Mouse (Mus musculus): ENCODE measurements around the gene Brdt.
"Not testable (repeated sequence)": the region's sequence is repeated elsewhere in the genome, so short reads cannot be mapped to it uniquely, and the experiment has no call there.

Gene Brdt

DNA sequence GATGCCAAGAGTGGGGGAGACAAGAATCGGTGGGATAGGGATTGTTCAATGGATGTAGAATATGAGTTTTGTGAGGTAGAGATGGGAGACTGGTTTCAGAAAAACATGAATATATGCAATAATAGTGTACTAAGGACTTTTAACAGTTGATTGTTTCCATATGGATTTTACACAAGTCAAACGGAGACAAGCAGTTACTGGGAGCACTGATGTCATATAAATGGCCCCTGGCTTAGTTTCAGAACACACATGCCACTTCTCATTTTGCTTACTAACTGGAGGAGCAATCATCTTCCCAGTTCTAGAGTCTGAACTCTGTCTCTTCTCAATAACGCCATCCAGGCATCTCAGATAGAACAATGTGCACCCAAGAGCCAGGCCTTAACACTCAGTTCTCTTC lies 9.4 kb downstream of the Brdt start:
- DNase-seq: no peak

DNA sequence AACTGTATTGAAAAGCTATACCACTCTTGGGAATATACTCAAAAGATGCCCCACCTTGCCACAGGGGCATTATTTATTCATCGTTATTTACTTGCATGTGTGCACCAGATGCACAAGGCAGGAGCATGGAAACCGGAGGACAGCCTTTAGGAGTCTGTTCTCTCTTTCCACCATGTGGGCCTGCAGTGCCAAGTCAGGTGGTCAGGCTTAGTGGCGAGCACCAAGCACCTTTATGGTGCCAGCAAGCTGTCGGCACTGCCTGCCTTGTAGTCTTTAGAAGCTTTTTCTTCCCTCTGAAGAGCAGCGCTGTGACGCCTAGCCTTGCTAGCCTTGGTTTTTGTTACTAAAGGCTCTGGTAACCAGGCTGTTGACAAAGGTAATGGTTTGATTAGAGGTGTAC lies 11.9 kb downstream of the Brdt start:
- peak; percentile 44 to 67 for DNase-seq

DNA sequence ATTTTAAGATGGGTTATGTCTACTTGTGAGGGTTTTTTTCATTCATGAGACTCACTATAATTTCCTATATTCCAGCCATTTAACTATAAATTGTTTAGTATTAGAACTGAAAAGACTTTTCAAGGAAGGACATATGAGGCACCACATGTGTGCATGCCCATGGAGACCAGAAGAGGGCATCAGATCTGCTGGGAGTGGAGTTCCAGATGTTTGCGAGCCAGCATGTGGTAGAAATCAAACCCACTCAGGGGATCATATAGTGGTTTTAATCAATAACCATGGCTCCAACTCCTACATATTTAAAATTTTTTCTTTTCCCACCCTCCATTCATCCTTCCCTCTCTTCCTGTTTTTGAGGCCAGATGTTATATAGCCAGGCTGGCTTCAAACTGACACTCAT lies 15.3 kb downstream of the Brdt start:
- DNase-seq: no peak

DNA sequence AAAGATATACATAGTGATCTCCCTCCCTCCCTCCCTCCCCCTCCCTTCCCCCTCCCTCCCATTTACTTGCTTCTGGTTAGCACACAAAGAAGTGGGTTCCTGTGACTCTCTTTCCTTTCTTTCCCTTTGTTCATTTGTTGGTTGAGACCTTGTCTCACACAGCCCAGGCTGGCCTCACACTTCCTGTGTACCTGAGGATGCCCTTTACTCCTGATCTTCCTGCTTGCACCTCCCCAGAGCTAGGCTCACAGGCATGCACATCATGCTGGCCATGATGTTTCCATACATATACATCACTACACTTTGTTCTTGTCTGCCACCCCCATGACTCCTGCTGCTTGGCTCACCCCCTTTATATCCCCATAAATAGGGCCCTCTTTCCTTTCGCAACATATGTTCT lies 21.6 kb downstream of the Brdt start:
- DNase-seq: no peak

DNA sequence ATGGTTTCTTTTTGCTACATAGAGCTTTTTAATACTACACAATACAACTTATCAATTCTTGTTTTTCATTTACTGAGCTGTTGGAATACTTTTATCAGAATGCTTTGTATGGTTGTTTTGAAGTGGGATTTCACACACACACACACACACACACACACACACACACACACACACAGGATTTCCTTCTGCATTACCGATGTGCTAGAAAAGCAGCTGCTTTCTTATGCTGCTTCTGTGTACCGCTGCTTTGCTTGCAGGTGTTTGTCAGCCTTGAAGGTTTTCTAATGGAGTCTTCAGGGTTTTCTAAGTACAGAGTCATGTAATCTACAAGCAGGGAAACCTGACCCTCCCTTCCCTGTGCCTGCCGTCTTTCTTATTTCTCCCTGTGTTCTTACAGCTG lies 23.0 kb downstream of the Brdt start:
- no peak for DNase-seq

DNA sequence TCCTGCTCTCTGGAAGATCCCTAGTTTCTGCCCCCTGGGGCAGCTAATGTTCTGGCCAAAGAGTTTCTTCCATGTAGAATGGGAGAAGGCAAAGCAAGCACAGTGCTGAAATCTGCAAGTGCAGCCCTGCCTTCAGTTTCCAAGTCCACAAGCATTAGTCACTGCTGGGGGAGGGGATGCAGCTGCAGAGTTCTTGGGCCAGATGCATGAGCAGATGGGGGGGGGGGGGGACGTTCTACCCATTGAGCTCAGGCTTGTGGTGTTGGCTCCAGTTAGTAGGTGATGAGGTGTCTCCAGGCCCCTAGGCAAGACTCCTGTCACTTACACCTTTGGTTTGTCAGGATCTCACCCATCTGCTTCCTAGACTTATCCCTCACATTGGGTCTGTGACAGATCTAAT lies 24.8 kb downstream of the Brdt start:
- DNase-seq: no peak

DNA sequence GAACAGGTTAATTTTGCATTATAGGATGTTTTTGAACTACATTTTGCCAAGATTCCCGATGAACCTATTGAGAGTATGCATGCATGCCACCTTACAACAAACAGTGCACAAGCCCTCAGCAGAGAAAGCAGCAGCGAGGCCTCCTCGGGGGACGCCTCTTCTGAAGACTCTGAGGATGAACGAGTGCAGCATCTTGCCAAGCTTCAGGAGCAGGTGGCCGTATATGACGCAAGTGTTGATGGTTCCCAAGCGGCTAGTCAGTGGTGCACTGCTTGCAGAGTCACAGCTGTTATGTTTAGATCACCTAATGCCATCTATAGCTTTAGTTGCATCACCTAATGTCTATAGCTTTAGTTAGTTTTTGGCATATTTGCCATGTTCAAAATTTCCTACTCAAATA lies 26.8 kb downstream of the Brdt start:
- no peak for DNase-seq

DNA sequence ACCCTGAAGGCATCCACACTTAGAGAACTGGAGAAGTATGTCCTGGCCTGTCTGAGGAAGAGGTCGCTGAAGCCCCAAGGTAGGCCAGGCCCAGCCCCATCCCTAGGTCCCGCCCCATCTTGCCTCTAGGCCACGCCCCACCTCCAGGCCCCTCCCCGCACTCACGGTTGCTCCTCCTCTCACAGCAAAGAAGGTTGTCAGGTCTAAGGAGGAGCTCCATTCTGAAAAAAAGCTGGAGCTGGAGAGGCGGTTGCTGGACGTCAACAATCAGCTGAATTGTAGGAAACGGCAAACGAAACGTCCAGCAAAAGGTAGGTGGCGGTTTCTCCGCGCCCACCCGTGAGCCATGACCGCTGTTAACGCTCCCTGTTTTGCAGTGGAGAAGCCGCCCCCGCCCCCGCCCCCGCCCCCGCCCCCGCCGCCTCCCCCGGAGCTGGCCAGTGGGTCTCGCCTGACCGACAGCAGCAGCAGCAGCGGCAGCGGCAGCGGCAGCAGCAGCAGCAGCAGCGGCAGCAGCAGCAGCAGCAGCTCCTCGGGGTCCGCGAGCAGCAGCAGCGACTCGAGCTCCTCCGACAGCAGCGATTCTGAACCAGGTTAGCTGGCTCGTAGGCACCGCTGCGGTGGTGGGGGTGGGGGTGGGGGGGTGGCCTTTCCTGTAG lies 28.6 kb downstream of the Brdt start:
- peak; percentile 89 to 90 for DNase-seq

DNA sequence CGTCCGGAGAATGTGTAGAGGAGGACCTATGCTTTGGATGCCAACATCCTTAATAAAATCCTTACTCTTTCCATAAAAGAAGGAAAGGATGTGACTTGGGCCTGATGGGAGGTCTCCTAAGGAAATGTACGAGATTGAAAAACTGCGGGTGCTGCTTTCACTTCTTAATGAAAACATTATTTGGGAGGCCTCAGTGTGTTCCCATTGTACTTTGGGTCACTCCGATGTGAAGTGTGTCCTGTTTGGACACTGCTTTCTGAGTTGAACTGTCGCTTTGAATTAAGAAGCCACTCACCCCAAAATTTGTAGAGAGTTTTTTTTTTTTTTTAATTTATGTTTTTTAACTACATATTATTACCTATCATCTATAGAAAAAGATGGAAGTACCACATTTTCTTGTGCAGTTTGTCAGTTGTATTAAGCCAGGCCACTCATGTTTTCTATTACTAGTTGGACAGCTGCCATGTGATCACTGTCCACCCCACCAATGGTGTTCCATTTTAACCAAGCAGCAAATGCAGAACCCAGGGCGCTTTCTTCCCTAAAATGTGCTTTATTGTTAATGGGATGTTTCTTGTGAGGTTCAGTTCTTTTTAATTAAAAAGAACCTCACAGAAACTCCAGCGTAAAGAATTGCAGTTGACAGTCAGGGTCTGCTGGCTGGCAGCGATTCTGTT lies 29.2 kb downstream of the Brdt start:
- peak; percentile 23 to 36 for DNase-seq

DNA sequence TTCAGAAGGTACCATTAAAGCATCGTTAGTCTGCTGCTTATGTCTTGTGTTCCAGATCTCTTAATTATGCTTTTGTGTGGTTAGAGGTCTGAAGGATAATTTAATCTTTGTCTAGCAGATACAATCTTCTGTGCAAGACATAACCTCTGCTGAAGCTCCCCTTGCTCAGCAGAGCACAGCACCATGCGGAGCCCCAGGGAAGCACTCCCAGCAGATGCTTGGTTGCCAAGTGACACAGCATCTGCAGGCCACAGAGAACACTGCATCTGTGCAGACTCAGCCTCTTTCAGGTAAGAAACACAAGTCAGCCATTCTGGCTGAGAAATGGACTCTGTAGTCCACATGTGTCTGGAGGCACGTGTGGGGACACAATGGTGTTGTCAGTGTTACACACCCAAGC lies 39.1 kb downstream of the Brdt start:
- no peak for DNase-seq

DNA sequence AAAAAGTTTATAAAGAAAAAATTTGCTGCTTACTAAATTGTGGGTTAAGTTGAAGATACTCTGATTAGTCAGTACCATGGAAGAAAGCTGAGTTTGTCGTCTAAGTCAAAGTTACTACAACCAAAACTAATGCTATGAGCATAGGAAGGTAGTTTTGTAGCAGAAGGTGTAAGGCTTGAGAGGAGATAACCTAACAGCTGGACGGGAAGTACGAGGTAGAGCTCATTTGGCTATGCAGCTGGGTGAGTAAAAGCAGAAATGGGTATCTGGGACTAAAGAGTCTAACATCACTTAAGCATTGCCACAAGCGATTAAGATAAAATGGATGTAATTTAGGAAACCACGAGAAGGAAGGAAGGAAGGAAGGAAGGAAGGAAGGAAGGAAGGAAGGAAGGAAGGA lies 40.4 kb downstream of the Brdt start:
- DNase-seq: no peak

DNA sequence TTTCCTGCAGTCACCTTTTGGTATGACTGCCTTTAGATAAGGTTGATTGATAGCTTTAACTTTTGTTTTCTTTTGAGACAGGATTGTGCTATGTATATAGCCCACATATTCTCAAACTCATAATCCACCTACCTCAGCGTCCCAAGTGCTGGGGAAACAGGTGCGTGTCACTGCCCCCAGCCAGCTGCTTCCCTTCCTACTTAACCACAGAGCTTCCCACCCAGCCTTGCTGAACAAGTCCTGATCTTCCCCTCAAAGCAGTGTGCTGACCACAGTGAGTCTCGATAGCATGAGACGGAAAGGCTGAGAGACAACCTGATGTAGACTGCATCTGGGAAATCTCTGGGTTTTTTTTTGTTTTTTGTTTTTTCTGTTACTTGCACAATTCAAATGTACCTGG lies 42.3 kb downstream of the Brdt start:
- DNase-seq: no peak

DNA sequence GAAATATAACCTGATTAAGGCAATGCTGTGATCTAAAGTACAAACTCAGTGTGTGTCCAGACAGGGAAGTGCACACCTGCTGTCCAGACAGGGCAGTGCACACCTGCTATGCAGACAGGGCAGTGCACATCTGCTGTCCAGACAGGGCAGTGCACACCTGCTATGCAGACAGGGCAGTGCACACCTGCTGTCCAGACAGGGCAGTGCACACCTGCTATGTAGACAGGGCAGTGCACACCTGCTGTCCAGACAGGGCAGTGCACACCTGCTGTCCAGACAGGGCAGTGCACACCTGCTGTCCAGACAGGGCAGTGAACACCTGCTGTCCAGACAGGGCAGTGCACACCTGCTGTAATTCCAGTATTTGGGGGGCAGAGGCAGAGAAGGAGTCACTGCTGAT lies 55.5 kb downstream of the Brdt start:
- not testable (repeated sequence) for DNase-seq

DNA sequence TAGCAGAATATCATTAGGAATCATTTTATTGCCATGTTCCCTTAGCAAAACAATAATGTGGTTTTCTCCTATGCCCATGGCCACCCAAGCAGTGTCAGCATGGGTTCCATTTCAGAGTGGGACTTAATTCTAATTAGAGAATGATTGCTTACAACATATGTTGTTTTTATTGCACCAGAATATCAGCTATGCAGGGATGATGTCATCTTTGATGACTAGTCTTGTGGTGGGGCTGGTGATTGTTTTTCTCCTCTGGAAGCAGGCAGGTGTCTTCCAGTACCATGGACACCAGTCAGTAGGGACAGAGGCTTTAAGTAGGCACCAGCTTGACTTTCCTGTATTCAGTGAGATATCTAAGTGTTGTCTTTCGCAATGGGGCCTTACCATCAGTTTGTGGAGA lies 56.8 kb downstream of the Brdt start:
- DNase-seq: no peak

DNA sequence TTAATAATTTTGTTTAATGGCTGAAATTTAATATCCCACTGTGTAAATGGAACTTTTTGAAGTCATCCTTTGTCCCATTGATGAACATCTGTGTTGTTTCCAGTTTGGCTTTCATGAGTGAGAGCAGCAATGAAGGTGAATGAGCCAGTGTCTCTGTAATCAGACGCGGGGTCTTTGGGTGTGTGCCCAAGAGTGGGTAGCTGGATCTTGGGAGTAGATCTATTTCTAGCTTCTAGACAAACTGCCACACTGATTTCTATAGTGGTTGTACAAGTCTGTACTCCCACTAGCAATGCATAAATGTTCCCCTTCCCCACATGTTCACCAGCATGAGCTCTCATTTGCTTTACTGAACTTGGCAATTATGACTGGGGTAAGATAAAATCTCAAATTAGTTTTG lies 58.4 kb downstream of the Brdt start:
- DNase-seq: no peak

DNA sequence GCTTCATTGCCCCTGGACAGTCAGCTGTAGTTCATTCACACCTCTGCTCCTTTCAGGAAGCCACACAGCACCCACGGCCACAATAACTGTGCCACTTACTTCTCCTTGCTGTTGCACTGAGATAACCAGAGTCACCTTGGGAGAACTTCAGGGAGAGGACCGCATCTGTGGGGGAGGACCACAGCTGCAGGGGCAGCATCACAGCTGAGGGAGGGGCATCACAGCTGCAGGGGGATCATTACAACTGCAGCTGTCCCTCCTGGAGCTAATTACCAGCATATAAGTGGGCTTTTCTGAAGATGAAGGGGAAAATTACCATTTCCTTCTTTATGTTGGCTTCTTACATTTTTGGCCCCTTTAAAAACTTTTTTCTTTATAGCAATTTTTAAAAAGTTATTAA lies 63.5 kb downstream of the Brdt start:
- DNase-seq: no peak

DNA sequence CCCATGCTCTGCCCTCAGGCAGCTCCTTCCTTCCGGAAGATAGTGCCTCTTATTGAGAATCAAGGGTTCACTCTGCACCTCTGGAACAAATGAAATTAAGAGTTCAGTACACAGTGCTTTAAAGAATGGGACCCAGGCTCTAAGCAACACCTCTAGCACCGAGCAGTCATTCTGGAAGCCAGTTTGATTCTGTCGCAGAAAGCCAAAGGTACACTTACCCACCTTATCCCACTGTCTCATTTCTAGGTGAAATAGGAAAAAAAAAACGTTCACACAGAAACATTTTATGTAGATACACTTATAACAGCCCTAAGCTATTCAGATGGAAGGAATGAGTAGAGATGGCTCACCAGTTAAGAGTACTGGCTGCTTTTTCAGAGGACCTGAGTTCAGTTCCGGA lies 71.5 kb downstream of the Brdt start, which contains the start of gene Ephx4:
Gene Ephx4, plus strand, starts transcription at position 301 of the 400 bp plus-strand sequence.
- DNase-seq: no peak

DNA sequence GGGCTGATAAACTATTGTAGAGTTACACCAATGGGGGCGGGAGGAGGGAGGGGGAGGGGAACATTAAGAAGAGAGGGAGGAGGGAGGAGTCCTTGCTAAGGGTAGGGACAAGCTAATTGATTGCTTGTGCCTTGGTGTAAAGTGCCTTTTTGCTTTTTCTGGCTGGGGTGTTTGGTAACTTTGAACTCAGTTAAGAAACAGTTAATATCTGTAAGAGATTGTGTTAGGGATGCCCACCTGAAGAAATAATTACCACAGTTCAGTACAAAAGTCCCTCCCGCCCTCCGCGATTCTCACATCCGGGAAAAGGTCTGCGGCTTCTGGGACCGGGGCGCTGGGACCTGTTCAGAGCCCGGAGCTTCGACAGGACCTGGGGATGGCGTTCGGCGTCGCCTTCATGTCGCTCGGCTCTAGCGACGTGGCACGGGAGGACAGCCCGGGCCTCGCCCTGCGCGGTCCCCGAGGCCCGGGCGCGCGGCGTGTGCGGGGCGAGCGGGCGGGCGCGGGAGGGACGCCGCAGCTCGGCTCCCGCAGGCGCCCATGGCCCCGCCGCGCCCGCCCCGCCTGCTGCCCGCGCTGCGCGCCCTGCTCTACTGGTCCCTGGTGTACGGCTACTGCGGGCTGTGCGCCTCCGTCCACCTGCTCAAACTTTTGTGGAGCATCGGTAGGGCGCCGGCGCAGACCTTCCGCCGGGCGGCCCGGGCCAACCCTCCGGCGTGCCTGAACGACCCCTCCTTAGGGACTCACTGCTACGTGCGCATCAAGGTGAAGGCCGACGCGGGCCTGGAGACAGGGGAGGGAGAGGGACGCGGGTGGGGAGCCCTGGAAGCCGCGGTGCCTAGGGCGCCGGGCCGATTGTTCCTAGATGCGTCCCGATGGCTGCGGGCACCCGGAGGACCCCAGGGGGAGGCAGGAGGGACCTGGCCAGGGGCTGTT lies 72.3 kb downstream of the Brdt start:
- peak in 1 of 2 experiments; percentile 61 for DNase-seq

DNA sequence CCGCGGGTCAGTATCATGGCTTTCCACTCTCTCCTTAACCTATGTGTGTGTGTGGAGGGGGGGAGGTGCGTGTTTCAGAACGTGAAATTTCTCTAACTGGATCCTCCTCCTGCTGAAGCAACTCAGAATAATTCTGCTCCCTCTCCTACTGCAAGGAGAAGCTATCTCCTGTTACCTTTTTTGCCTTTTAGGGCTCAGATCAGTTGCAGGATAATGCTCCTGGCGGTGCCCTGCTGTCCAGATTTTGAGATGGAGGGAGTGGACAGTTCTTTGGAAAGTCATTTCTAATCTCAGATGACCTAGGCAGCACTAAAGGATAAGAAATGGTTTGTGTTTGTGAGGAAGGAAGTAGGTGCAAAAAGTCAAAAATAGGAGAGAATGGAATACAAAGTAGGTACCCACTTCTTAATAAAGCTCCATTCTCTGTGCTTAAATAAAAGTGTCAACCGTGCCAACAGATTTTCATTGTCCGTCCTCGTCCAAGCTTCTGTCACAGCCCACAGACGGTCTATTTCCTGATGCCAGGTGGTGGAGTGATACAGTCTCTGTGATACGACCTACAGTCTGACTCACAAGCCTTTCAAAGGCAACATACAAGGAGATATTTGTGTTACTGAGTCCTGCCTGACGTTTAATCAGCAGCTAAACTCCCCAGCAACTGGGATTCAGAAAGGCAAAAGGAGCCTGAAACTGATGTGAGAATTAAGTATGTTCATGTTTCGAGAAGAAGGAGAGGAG lies 73.2 kb downstream of the Brdt start:
- DNase-seq: peak; percentile 58 to 68

DNA sequence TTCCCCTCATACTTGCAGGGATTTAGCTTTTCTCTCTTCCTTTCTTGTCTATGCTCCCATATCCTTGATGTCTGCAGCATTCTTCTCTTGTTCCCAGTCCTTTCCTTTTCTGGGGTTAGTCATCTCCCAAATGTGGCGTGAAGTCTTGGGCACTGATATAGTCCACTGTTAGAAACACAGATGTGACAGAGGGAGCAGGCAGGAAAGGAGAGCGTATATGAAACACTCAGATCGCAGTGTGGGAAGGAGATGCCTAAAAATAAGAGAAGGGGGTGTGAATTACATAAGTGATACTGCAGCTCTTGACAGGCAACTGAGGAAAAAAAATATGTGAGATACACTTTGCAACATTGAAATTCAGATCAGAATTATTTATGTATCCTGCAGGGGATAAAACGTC lies 74.4 kb downstream of the Brdt start:
- DNase-seq: no peak

DNA sequence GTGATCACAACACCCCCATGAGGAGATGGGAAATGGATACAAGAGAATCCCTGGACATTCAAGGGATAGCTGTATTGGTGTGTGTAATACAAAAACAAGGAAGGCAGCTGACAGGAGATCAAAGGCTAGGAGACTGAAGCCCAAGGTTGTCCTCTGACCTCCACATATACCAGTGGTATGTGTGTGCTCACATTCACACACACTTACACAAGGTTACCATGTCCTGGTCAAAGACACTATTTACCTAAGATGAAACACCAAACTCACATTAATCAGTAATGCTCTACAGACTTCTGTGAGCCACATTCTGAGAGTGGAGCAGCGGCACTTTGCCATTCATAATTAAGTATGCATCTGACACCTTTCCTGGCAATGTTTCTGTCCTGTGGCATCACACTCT lies 79.3 kb downstream of the Brdt start:
- no peak for DNase-seq

DNA sequence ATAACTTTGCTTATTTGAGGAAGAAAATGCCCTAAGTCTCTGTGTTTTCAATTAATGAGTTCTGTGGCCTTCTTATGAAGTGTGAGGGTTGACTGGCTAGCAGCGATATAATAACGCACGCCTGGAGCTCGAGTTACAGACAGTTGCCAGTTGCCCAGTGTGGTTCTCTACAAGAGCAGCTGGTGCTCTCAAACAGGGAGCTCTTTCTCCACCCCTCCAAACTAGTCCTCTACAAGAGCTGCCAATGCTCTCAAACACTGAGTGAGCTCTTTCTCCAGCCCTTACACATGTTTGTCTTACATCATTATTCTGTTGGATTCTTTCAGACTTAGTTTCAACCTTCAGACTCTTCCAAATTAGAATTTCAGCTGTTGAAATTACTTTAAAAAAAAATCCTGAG lies 80.4 kb downstream of the Brdt start:
- DNase-seq: peak; percentile 41 to 58

DNA sequence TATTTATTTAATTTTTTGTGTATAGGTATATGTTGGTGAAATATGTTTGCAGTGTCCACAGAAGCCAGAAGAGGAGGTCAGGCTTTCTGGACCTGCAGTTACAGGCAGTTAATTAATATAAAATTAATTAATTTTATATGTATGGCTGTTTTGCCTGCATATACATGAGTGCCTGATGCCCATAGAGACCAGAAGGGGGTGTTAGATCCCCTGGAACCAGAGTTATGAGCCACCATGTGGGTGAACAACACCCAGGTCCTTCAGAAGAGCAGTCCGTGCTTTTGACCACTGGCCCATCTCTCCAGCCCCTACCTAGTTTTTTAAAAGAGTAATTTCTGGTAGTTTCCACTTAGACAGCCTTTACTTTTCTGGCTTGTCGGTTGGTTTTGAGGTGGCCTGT lies 81.3 kb downstream of the Brdt start:
- DNase-seq: no peak

All from cerebellum, postnatal 14 days (tissue).